Comparison of ENCODE assay signal across 8 mouse cellular contexts in the genomic region with DNA sequence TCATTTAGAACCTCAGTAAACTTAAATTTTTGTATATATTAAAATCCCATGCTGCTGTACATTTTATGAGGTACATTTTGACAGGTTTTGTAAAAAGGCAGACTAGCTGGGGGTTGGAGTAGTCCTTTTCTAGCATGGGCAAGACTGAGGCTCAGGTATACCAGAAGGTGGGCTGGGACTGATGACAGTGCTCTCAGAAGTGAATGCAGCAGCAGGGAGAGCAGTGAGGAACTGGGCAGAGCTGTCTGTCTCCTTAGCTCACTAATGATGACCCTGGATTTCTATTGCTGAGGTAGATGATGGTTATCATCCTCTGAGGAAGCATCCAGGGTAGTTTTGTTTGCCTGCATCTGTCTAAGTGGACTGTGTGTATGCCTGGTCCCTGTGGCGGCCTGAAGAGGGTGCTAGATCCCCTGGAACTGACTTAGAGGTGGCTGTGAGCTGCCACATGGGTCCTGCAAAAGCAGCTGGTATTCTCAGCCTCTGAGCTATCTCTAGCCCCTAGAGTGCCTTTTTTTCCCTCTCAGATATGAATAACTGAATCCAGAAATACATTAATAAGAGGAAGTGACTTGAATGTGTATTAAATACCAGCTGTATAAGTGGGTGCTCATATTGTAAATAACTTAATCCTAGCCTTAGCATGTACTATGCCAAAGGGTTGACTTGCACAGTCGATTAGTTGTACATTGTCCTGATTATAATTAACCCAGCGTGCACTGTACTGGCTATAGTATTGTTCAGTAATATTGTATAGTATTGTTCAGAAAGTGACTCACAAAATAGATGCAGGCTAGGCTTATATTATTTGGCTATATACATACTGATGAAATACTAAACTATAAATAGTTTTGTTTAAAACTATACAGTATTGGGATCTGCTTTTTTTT. TPM values are rescaled to one million over a fixed set of nuclear protein-coding genes. Genes with fewer than 3 reads are reported as not detected.
DNase-seq lines count a peak whose midpoint lies in the region; ATAC-seq and TF ChIP-seq lines count a peak whose summit lies in the region.

No protein-coding gene starts in this region.

- ATAC-seq in Patski, result peak; percentile 91
- peak; percentile 68; the same call in 1 of the 2 replicates for ATAC-seq in erythroid progenitor cell, adult 5-6 weeks (replicated peaks; ENCODE audit: low FRiP score, poor library complexity, severe bottlenecking)
- peak; percentile 39; the same call in 1 of the 2 replicates for ATAC-seq in kidney, embryonic 16.5 days (ENCODE audit: low FRiP score, low TSS enrichment)
- peak; percentile 96 for ATAC-seq in megakaryocyte progenitor cell, adult 5-6 weeks (replicated peaks; ENCODE audit: poor library complexity)
- ATAC-seq in stomach, postnatal 0 days (ENCODE audit: low FRiP score, low TSS enrichment), result 0 out of 2 replicates have a peak, but pooled peaks have one; percentile 56

- H3K9ac ChIP-seq in kidney, embryonic 16.5 days (replicated peaks; ENCODE audit: low read length), result no peak overlapping the region
- H3K9ac ChIP-seq in stomach, postnatal 0 days (ENCODE audit: low read length), result no peak overlapping the region

- no peaks in the 10 kb centered on the region for H3K4me1 ChIP-seq in kidney, embryonic 16.5 days (ENCODE audit: insufficient read depth, low read length)
- no peaks in the 10 kb centered on the region for H3K4me1 ChIP-seq in stomach, postnatal 0 days (replicated peaks; ENCODE audit: control insufficient read depth, insufficient read depth)

- H3K4me2 ChIP-seq in kidney, embryonic 16.5 days (replicated peaks; ENCODE audit: low read depth, low read length), result no peak overlapping the region
- no peak overlapping the region for H3K4me2 ChIP-seq in stomach, postnatal 0 days (replicated peaks; ENCODE audit: low read depth)

- H3K4me3 ChIP-seq in kidney, embryonic 16.5 days (ENCODE audit: low read length), result no peak overlapping the region
- no peak overlapping the region for H3K4me3 ChIP-seq in stomach, postnatal 0 days (ENCODE audit: low read depth, low read length)

- H3K27me3 ChIP-seq in Patski, result no peaks in the 10 kb centered on the region
- H3K27me3 ChIP-seq in kidney, embryonic 16.5 days (ENCODE audit: insufficient read depth, low read length), result no peaks in the 10 kb centered on the region
- no peaks in the 10 kb centered on the region for H3K27me3 ChIP-seq in stomach, postnatal 0 days (ENCODE audit: control insufficient read depth, insufficient read depth, low read length)

- POLR2A ChIA-PET in Patski (lab: Charles Lee), result no interaction called here

- intact Hi-C loops in left cerebral cortex, postnatal 4 days (cut with DNase I), result no loop called here

- 74% methylated on average over 3 of the region's 3 CpGs for WGBS in kidney, embryonic 16.5 days
- 50% methylated on average over 3 of the region's 3 CpGs for WGBS in stomach, postnatal 0 days

- peaks cover 12% of the 10 kb centered on the region; the same call in 1 of the 2 replicates for H3K36me3 ChIP-seq in kidney, embryonic 16.5 days (ENCODE audit: insufficient read depth, low read length)
- H3K36me3 ChIP-seq in stomach, postnatal 0 days (ENCODE audit: control insufficient read depth, insufficient read depth, low read length), result no peaks in the 10 kb centered on the region

- peak; percentile 74 for TF ChIP-seq CTCF in Patski (IDR thresholded peaks at IDR 0.05)
- peak; percentile 71 for TF ChIP-seq CTCF in stomach, postnatal 0 days (IDR thresholded peaks at IDR 0.05; ENCODE audit: low read depth)

- TF ChIP-seq EP300 in stomach, postnatal 0 days (optimal IDR thresholded peaks at IDR 0.05), result no peak

- H3K27ac ChIP-seq in kidney, embryonic 16.5 days (ENCODE audit: low read length), result no peak overlapping the region
- no peak overlapping the region for H3K27ac ChIP-seq in stomach, postnatal 0 days (replicated peaks)

- CTCF ChIA-PET in Patski (lab: Charles Lee), result interaction anchor here (0.6 to 2.1 kb wide), 14 partner anchors 8 to 327 kb away, joined by 3 to 10 read pairs (median 3); no protein-coding TSS in a partner anchor

- no peaks in the 10 kb centered on the region for H3K9me3 ChIP-seq in kidney, embryonic 16.5 days (ENCODE audit: low read length)
- H3K9me3 ChIP-seq in stomach, postnatal 0 days (ENCODE audit: control insufficient read depth, low read length), result no peaks in the 10 kb centered on the region

- in situ Hi-C loops in Patski (cut with MboI; ENCODE audit: low pct_unique_long_range_greater_than_20kb), result loop anchor here (25.0 kb wide), 1 partner anchor 653 kb away; no protein-coding TSS in a partner anchor

- peak; percentile 31 for DNase-seq in left cerebral cortex, postnatal 4 days
- DNase-seq in left cerebral cortex, adult 11 months (ENCODE audit: low spot score), result no peak
- no peak for DNase-seq in Patski (ENCODE audit: low read depth, low spot score)
- peak; percentile 56 for DNase-seq in stomach, postnatal 0 days (ENCODE audit: low spot score)
- no peak for DNase-seq in left cerebral cortex, adult 8-10 months (ENCODE audit: low spot score in 2 of 2)

RNA-seq across cellular contexts. Expression of a gene that starts 10.5 kb away (rescaled TPM):
- total RNA-seq in left cerebral cortex, postnatal 4 days (2021), result 10 to 100 TPM; 28.5 to 29.1 TPM
- 32.6 TPM for polyA plus RNA-seq in Patski (2021)
- total RNA-seq in erythroid progenitor cell, adult 5-6 weeks (2015; ENCODE audit: low replicate concordance), result 37.7 and 50.8 TPM in 2 replicates
- 57.9 and 63.3 TPM in 2 replicates for total RNA-seq in erythroid progenitor cell, adult 5-6 weeks (2017; ENCODE audit: low replicate concordance)
- polyA plus RNA-seq in kidney, embryonic 16.5 days (2015; fragmentation: Nextera tagmentation; extraction: Ambion mirVana), result 19.4 and 23.5 TPM in 2 replicates
- total RNA-seq in megakaryocyte progenitor cell, adult 5-6 weeks (2015), result 40.4 and 47.2 TPM in 2 replicates
- 59.2 and 68.7 TPM in 2 replicates for total RNA-seq in megakaryocyte progenitor cell, adult 5-6 weeks (2017)
- 13.0 and 13.4 TPM in 2 replicates for polyA plus RNA-seq in stomach, postnatal 0 days (2015; fragmentation: Nextera tagmentation; extraction: Ambion mirVana)
- total RNA-seq in left cerebral cortex, adult 8-10 months (2022), result 10 to 100 TPM; 20.2 to 29.2 (median 23.5) TPM

Comparison
In these comparisons a context has a peak if more than half of its experiments do, and no peak if none do; other contexts are left out.
1. DNase-seq: peak in left cerebral cortex, postnatal 4 days (single experiment) and stomach, postnatal 0 days (single experiment); none in left cerebral cortex, adult 11 months (single experiment), Patski (single experiment) and left cerebral cortex, adult 8-10 months (0 of 2).
2. ATAC-seq: peak in every context shown above with its lines; median percentile 96 in megakaryocyte progenitor cell, adult 5-6 weeks; 91 in Patski; 68 in erythroid progenitor cell, adult 5-6 weeks; 56 in stomach, postnatal 0 days; 39 in kidney, embryonic 16.5 days.